Mouse (Mus musculus): Measurements from ENCODE around the gene Gm21118. TPM values are rescaled to one million over a fixed set of nuclear protein-coding genes. Genes with fewer than 3 reads are reported as not detected.

The Gm21118 gene
- not detected for polyA plus RNA-seq (2015; fragmentation: Illumina TruSeq; extraction: RNeasy Lipid Tissue Mini Kit (QIAGEN cat#74804); ENCODE audit: insufficient read depth, low replicate concordance)

GRCm38 (mm10) chrY:70273542-70273941, at the start of gene Gm21118:
Gm21118 (minus strand) TSS chrY:70273642.

GRCm38 (mm10) chrY:70303187-70303586, 29.7 kb upstream of the Gm21118 start, which contains the start of the genes Gm29423 and Gm29644:
Gm29423 (minus strand) TSS chrY:70303287.
Gm29644 (minus strand) TSS chrY:70303343.

Other genes with a start within 250 kb of the Gm21118 start
- gene Gm29423, start 29.6 kb upstream of the Gm21118 start, polyA plus RNA-seq (2015; fragmentation: Illumina TruSeq; extraction: RNeasy Lipid Tissue Mini Kit (QIAGEN cat#74804); ENCODE audit: insufficient read depth, low replicate concordance) = not detected
- gene Gm29644, start 29.7 kb upstream of the Gm21118 start, polyA plus RNA-seq (2015; fragmentation: Illumina TruSeq; extraction: RNeasy Lipid Tissue Mini Kit (QIAGEN cat#74804); ENCODE audit: insufficient read depth, low replicate concordance) = not detected
- gene Gm20888, start 168.2 kb upstream of the Gm21118 start, polyA plus RNA-seq (2015; fragmentation: Illumina TruSeq; extraction: RNeasy Lipid Tissue Mini Kit (QIAGEN cat#74804); ENCODE audit: insufficient read depth, low replicate concordance) = not detected

All from spleen, adult 10 weeks (tissue).